Mouse (Mus musculus) ES-E14 (cell line): ENCODE data around the gene Noxred1.

Experiments used
- MAFK ChIP-seq: IDR thresholded peaks from 2 replicates; pipeline ENCODE4 v1.6.1; 2014; ENCODE audit warnings: mild to moderate bottlenecking, low read depth, low read length, inconsistent platforms; ENCODE audit not compliant: insufficient read depth
- ZNF384 ChIP-seq: IDR thresholded peaks from 2 replicates; pipeline ENCODE4 v1.6.1; 2012; ENCODE audit warnings: low read depth, low read length, inconsistent platforms

GRCm38 (mm10) chr12:87267682-87268081 lies 29.1 kb upstream of the Noxred1 start:
- TF ChIP-seq MAFK, result no peak
- TF ChIP-seq ZNF384, result no peak
